Mouse (Mus musculus) small intestine, adult 2 months (tissue): ENCODE results near the gene Oasl1.

Experiments used
- CTCF ChIP-seq: fragments of 200-500 bp; IDR thresholded peaks from 2 replicates; pipeline ENCODE4 v1.5.1; 2012; ENCODE audit warnings: low read depth, mild to moderate bottlenecking, control low read depth, inconsistent platforms, low read length, moderate library complexity, mixed read lengths; ENCODE audit not compliant: insufficient replicate concordance, insufficient read length; ENCODE audit errors: extremely low read depth
- POLR2A ChIP-seq: fragments of 200-500 bp; IDR thresholded peaks from 2 replicates; pipeline ENCODE4 v1.6.1; 2012; ENCODE audit warnings: low read depth, mild to moderate bottlenecking, control low read depth, inconsistent platforms, low read length, moderate library complexity

DNA sequence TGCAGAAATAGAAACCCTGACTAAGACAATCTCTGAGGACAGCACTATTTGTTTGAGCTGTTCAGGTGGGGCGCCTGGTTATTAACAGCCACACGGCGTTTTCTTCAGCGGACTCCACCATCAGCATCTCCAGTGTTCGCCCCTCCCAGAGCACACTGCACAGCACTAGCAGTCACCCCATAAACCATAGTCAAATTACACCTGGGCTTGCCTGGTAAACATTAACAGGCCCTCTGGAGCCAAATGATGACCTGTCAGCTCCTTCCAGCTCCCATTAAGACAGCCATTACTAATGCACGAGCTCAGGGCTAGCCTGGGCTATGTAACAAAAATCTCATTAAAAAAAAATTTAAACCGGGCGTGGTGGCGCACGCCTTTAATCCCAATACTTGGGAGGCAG, 22.0 kb downstream of the Oasl1 start:
- TF ChIP-seq POLR2A (no peak), CTCF (no peak)
